ENCODE assay signal across 10 mouse cellular contexts in genomic region chr10:81326858-81327257, GRCm38 (mm10). TPM values are rescaled to one million over a fixed set of nuclear protein-coding genes. Genes with fewer than 3 reads are reported as not detected.
DNase-seq lines count a peak whose midpoint lies in the region; ATAC-seq lines count a peak whose summit lies in the region.
"Had no signal": no experiment of that assay in that cellular context is flagged by ENCODE, and none has a peak within 500 bp of the region (broad histone marks: within the 10 kb centered on the region; RNA-seq: fewer than 3 reads in every experiment).

No protein-coding gene starts in this region.

- ATAC-seq in heart, embryonic 12.5 days (ENCODE audit: insufficient number of reproducible peaks, low FRiP score) = no peak
- peak; percentile 17; the same call in 1 of the 2 replicates for ATAC-seq in kidney, embryonic 16.5 days (ENCODE audit: low FRiP score, low TSS enrichment)

- H3K9me3 ChIP-seq in heart, embryonic 12.5 days (replicated peaks) = no peaks in the 10 kb centered on the region
- no peaks in the 10 kb centered on the region for H3K9me3 ChIP-seq in kidney, embryonic 16.5 days (ENCODE audit: low read length)

- no peak overlapping the region for H3K4me2 ChIP-seq in heart, embryonic 12.5 days
- H3K4me2 ChIP-seq in kidney, embryonic 16.5 days (replicated peaks; ENCODE audit: low read depth, low read length) = no peak overlapping the region

- peak; percentile 70 for DNase-seq in kidney, adult 11 months
- no peak for DNase-seq in kidney, adult 8-10 months
- peak; percentile 63 to 88 for DNase-seq in lung, postnatal 4 days
- no peak for DNase-seq in layer of hippocampus, adult 8-10 months (ENCODE audit: low spot score in 2 of 2)
- no peak for DNase-seq in right cerebral cortex, postnatal 14 days
- DNase-seq in cerebellum, adult 11 months = no peak
- DNase-seq: cerebellum, postnatal 25 days had no signal

- peak overlapping the region; percentile 34; the same call in 1 of the 2 replicates for H3K27ac ChIP-seq in heart, embryonic 12.5 days (ENCODE audit: poor library complexity, severe bottlenecking)
- H3K27ac ChIP-seq in kidney, embryonic 16.5 days (ENCODE audit: low read length) = peak overlapping the region; percentile 76
- H3K27ac ChIP-seq: liver, embryonic 14.5 days had no signal

- peaks cover 52% of the 10 kb centered on the region for H3K4me1 ChIP-seq in heart, embryonic 12.5 days (replicated peaks)
- H3K4me1 ChIP-seq in kidney, embryonic 16.5 days (ENCODE audit: insufficient read depth, low read length) = peaks cover 33% of the 10 kb centered on the region

- H3K4me3 ChIP-seq in heart, embryonic 12.5 days = no peak overlapping the region
- no peak overlapping the region for H3K4me3 ChIP-seq in kidney, embryonic 16.5 days (ENCODE audit: low read length)

- 64% methylated on average over 6 of the region's 6 CpGs for WGBS in heart, embryonic 12.5 days
- 76% methylated on average over 6 of the region's 6 CpGs for WGBS in kidney, embryonic 16.5 days

- H3K36me3 ChIP-seq in heart, embryonic 12.5 days = peaks cover 52% of the 10 kb centered on the region
- peaks cover 51% of the 10 kb centered on the region for H3K36me3 ChIP-seq in kidney, embryonic 16.5 days (ENCODE audit: insufficient read depth, low read length)

- peak overlapping the region; percentile 20; the same call in 1 of the 2 replicates for H3K9ac ChIP-seq in heart, embryonic 12.5 days
- no peak overlapping the region for H3K9ac ChIP-seq in kidney, embryonic 16.5 days (replicated peaks; ENCODE audit: low read length)
- H3K9ac ChIP-seq: liver, embryonic 14.5 days had no signal

- no peaks in the 10 kb centered on the region for H3K27me3 ChIP-seq in heart, embryonic 12.5 days (replicated peaks)
- H3K27me3 ChIP-seq in kidney, embryonic 16.5 days (ENCODE audit: insufficient read depth, low read length) = no peaks in the 10 kb centered on the region

RNA-seq across cellular contexts. Expression of gene Tbxa2r, which starts 1.7 kb away (rescaled TPM):
- polyA plus RNA-seq in heart, embryonic 12.5 days (2016; fragmentation: Nextera tagmentation; extraction: Ambion mirVana) = 13.4 TPM in 2 replicates
- 19.7 and 20.2 TPM in 2 replicates for polyA plus RNA-seq in kidney, embryonic 16.5 days (2015; fragmentation: Nextera tagmentation; extraction: Ambion mirVana)
- total RNA-seq in layer of hippocampus, adult 8-10 months (2022) = 1 to 10 TPM; 1.1 to 1.4 (median 1.4) TPM

RNA-seq across cellular contexts. Expression of gene Cactin, which starts 6.0 kb away (rescaled TPM):
- polyA plus RNA-seq in heart, embryonic 12.5 days (2016; fragmentation: Nextera tagmentation; extraction: Ambion mirVana) = 37.3 and 40.3 TPM in 2 replicates
- polyA plus RNA-seq in kidney, embryonic 16.5 days (2015; fragmentation: Nextera tagmentation; extraction: Ambion mirVana) = 42.3 and 43.2 TPM in 2 replicates
- total RNA-seq in layer of hippocampus, adult 8-10 months (2022) = 10 to 100 TPM; 28.2 to 31.3 (median 30.2) TPM

RNA-seq across cellular contexts. Expression of gene Gipc3, which starts 16.2 kb away (rescaled TPM):
- not detected in 2 replicates for polyA plus RNA-seq in heart, embryonic 12.5 days (2016; fragmentation: Nextera tagmentation; extraction: Ambion mirVana)
- polyA plus RNA-seq in kidney, embryonic 16.5 days (2015; fragmentation: Nextera tagmentation; extraction: Ambion mirVana) = 0.09 TPM in 2 replicates
- total RNA-seq in layer of hippocampus, adult 8-10 months (2022) = 1 to 10 TPM; 1.3 to 2.2 (median 1.7) TPM

RNA-seq across cellular contexts. Expression of gene Hmg20b, which starts 23.4 kb away (rescaled TPM):
- polyA plus RNA-seq in heart, embryonic 12.5 days (2016; fragmentation: Nextera tagmentation; extraction: Ambion mirVana) = 107 and 109 TPM in 2 replicates
- polyA plus RNA-seq in kidney, embryonic 16.5 days (2015; fragmentation: Nextera tagmentation; extraction: Ambion mirVana) = 90.6 and 94.5 TPM in 2 replicates
- total RNA-seq in layer of hippocampus, adult 8-10 months (2022) = 10 to 100 TPM; 32.5 to 37.1 (median 32.9) TPM

RNA-seq across cellular contexts. Expression of gene Mfsd12, which starts 30.4 kb away (rescaled TPM):
- polyA plus RNA-seq in heart, embryonic 12.5 days (2016; fragmentation: Nextera tagmentation; extraction: Ambion mirVana) = 13.0 and 13.4 TPM in 2 replicates
- polyA plus RNA-seq in kidney, embryonic 16.5 days (2015; fragmentation: Nextera tagmentation; extraction: Ambion mirVana) = 9.8 and 12.5 TPM in 2 replicates
- total RNA-seq in layer of hippocampus, adult 8-10 months (2022) = 10 to 100 TPM; 40.7 to 46.7 (median 43.6) TPM

Comparison
In these comparisons a context has a peak if more than half of its experiments do, and no peak if none do; other contexts are left out.
1. DNase-seq: peak in kidney, adult 11 months (single experiment) and lung, postnatal 4 days (2 of 2); none in kidney, adult 8-10 months (0 of 2), layer of hippocampus, adult 8-10 months (0 of 2), right cerebral cortex, postnatal 14 days (single experiment) and cerebellum, adult 11 months (single experiment).